Mouse (Mus musculus) activated CD4-positive, CD25-positive, alpha-beta regulatory T cell (primary cell): ENCODE data around the gene Cebpa. TPM values are rescaled to one million over a fixed set of nuclear protein-coding genes. Genes with fewer than 3 reads are reported as not detected.

Experiments
- polyA plus RNA-seq, 2 experiments: library from polyadenylated mRNA; unstranded; fragments of 100-300 nt; shearing (Covaris generic); gene quantifications; one replicate each; pipeline ENCODE4 v1.2.1; 2017

Cebpa gene
- polyA plus RNA-seq, result 1 to 10 TPM; 1.7 to 2.5 TPM

GRCm38 (mm10) chr7:35118841-35119413, at the start of gene Cebpa:
Gene Cebpa, plus strand, starts transcription at chr7:35119293.

Other genes starting within 250 kb of the Cebpa start
- 10 to 100 TPM; 51.2 to 56.7 TPM for gene Pepd, start 206.9 kb upstream of the Cebpa start, polyA plus RNA-seq
- 10 to 100 TPM; 39.6 to 44.0 TPM for gene Cebpg, start 62.7 kb upstream of the Cebpa start, polyA plus RNA-seq
- 1 to 10 TPM in 1 of 2 experiments, under 1 TPM in 1; 0.94 to 2.0 TPM for gene Slc7a10, start 67.1 kb downstream of the Cebpa start, polyA plus RNA-seq
- gene Lrp3, start 96.2 kb downstream of the Cebpa start, polyA plus RNA-seq, result under 1 TPM; 0.12 to 0.31 TPM
- gene Gpatch1, start 199.1 kb downstream of the Cebpa start, polyA plus RNA-seq, result 10 to 100 TPM; 14.8 to 15.7 TPM
- gene Rhpn2, start 214.9 kb downstream of the Cebpa start, polyA plus RNA-seq, result under 1 TPM; 0.05 to 0.14 TPM